Mouse (Mus musculus): ENCODE measurements at regions not wholly inside any gene's neighbourhood (a gene's known extent, or its start where the extent isn't known, plus 50 kb on each side); places are given as distances from the start of the nearest gene placed in this dataset.

GRCm38 (mm10) chr7:138493661-138494060, 96.1 kb upstream of the Tcerg1l start:
- peak; percentile 38 to 52 for DNase-seq

GRCm38 (mm10) chr7:138492261-138492660, 94.7 kb upstream of the Tcerg1l start:
- peak; percentile 14 to 21 for DNase-seq

GRCm38 (mm10) chr7:138489471-138489870, 91.9 kb upstream of the Tcerg1l start:
- DNase-seq: no peak

GRCm38 (mm10) chr7:138488201-138488720, 90.7 kb upstream of the Tcerg1l start:
- peak; percentile 42 to 62 for DNase-seq

- peak; percentile 50 to 76 for DNase-seq
These were observed 75.4 kb upstream of the Tcerg1l start for GRCm38 (mm10) chr7:138472891-138473455.

GRCm38 (mm10) chr7:138472371-138472770, 74.8 kb upstream of the Tcerg1l start:
- DNase-seq: peak in 1 of 2 experiments; percentile 16

- DNase-seq: no peak
These were observed 71.7 kb upstream of the Tcerg1l start for GRCm38 (mm10) chr7:138469211-138469610.

GRCm38 (mm10) chr7:138468436-138468835, 70.9 kb upstream of the Tcerg1l start:
- DNase-seq: no peak

GRCm38 (mm10) chr7:138467981-138468380, 70.5 kb upstream of the Tcerg1l start:
- DNase-seq: peak; percentile 17 to 39

GRCm38 (mm10) chr7:138467386-138467785, 69.9 kb upstream of the Tcerg1l start:
- DNase-seq: no peak

GRCm38 (mm10) chr7:138457964-138458363, 60.4 kb upstream of the Tcerg1l start:
- DNase-seq: no peak

- no peak for DNase-seq
These were observed 57.8 kb upstream of the Tcerg1l start for GRCm38 (mm10) chr7:138455371-138455770.

GRCm38 (mm10) chr7:138454498-138455225, 57.1 kb upstream of the Tcerg1l start:
- DNase-seq: peak; percentile 14 to 38

- no peak for DNase-seq
These were observed 53.8 kb upstream of the Tcerg1l start for GRCm38 (mm10) chr7:138451321-138451720.

- DNase-seq: no peak
These were observed 51.0 kb upstream of the Tcerg1l start for GRCm38 (mm10) chr7:138448519-138448918.
